Mouse (Mus musculus): ENCODE data around the gene Cnot1.

GRCm38 (mm10) chr8:95751924-95752323, 55.3 kb downstream of the Cnot1 start:
- TF ChIP-seq CTCF (IDR thresholded peaks at IDR 0.05; ENCODE audit: low read depth, low read length) (no peak), POLR2A (IDR thresholded peaks at IDR 0.05; ENCODE audit: extremely low read depth, insufficient read depth, low read length) (no peak)
